Mouse (Mus musculus) neural tube, postnatal 0 days (tissue): ENCODE results near the gene Hist1h2bh. TPM values are rescaled to one million over a fixed set of nuclear protein-coding genes. Genes with fewer than 3 reads are reported as not detected.

Experiments used
- microRNA-seq: library from miRNA; unstranded; fragments of <30 nt; microRNA quantifications from one replicate; pipeline ENCODE4, GENCODE M21; 2016
- polyA plus RNA-seq: library from polyadenylated mRNA; unstranded; fragments of >200 nt; fragmentation: Nextera tagmentation; extraction: Ambion mirVana; gene quantifications from 2 replicates; pipeline ENCODE4 v1.2.1, GENCODE M21; 2015

Gene Hist1h2bh
- polyA plus RNA-seq, 1 experiment from 2014 or later: 0.09 TPM

Small RNA genes lying within 50 kb of the gene (microRNA-seq; reads per million reads assigned to microRNA genes)
- not detected for gene Gm44297
- not detected for gene Gm44359
- not detected for gene Gm44394
- gene n-TStga1: not detected

Other genes with a start within 250 kb of the Hist1h2bh start
- gene Zfp322a, start 174.2 kb downstream of the Hist1h2bh start, polyA plus RNA-seq: 28.9 and 30.1 TPM in 2 replicates
- 7.2 and 8.3 TPM in 2 replicates for gene Abt1, start 119.5 kb downstream of the Hist1h2bh start, polyA plus RNA-seq
- gene Btn1a1, start 77.5 kb downstream of the Hist1h2bh start, polyA plus RNA-seq: 0.11 and 0.19 TPM in 2 replicates
- 0.09 TPM in 1 of 2 replicates, not detected in the other for gene Btn2a2, start 54.5 kb downstream of the Hist1h2bh start, polyA plus RNA-seq
- gene Hist1h4h, start 12.3 kb downstream of the Hist1h2bh start, polyA plus RNA-seq: 0.92 and 4.6 TPM in 2 replicates
- 1.7 TPM in 1 of 2 replicates, not detected in the other for gene Hist1h2af, start 9.5 kb downstream of the Hist1h2bh start, polyA plus RNA-seq
- gene Hist1h3g, start 8.0 kb downstream of the Hist1h2bh start, polyA plus RNA-seq: 1.3 TPM in 1 of 2 replicates, not detected in the other
- gene Hist1h3f, start 660 bp upstream of the Hist1h2bh start, polyA plus RNA-seq: 0.21 TPM in 1 of 2 replicates, not detected in the other
- gene Hist1h4f, start 8.3 kb upstream of the Hist1h2bh start, polyA plus RNA-seq: not detected in 2 replicates
- gene Hist1h1d, start 9.9 kb upstream of the Hist1h2bh start, polyA plus RNA-seq: 0.09 and 0.13 TPM in 2 replicates
- 1.5 and 2.0 TPM in 2 replicates for gene Hist1h3e, start 19.0 kb upstream of the Hist1h2bh start, polyA plus RNA-seq
- 7.7 and 9.3 TPM in 2 replicates for gene Hist1h2ae, start 27.8 kb upstream of the Hist1h2bh start, polyA plus RNA-seq
- gene Hist1h2bg, start 28.0 kb upstream of the Hist1h2bh start, polyA plus RNA-seq: 1.5 and 3.0 TPM in 2 replicates
- gene Hist1h2bf, start 30.8 kb upstream of the Hist1h2bh start, polyA plus RNA-seq: 0.65 TPM in 1 of 2 replicates, not detected in the other
- not detected in 2 replicates for gene Hist1h2ad, start 31.0 kb upstream of the Hist1h2bh start, polyA plus RNA-seq
- 0.58 and 0.66 TPM in 2 replicates for gene Hist1h3d, start 32.4 kb upstream of the Hist1h2bh start, polyA plus RNA-seq
- 25.2 and 28.2 TPM in 2 replicates for gene Hist1h4d, start 38.2 kb upstream of the Hist1h2bh start, polyA plus RNA-seq
- gene Hist1h2be, start 77.7 kb upstream of the Hist1h2bh start, polyA plus RNA-seq: 0.80 and 0.89 TPM in 2 replicates
- 7.7 and 9.3 TPM in 2 replicates for gene Hist1h1e, start 79.2 kb upstream of the Hist1h2bh start, polyA plus RNA-seq
- 0.19 and 0.41 TPM in 2 replicates for gene Hist1h2ac, start 140.6 kb upstream of the Hist1h2bh start, polyA plus RNA-seq
- gene Hist1h2bc, start 140.8 kb upstream of the Hist1h2bh start, polyA plus RNA-seq: 37.8 and 45.4 TPM in 2 replicates
- gene Hist1h1t, start 152.4 kb upstream of the Hist1h2bh start, polyA plus RNA-seq: not detected in 2 replicates
- 2.4 and 3.7 TPM in 2 replicates for gene Hist1h4c, start 155.1 kb upstream of the Hist1h2bh start, polyA plus RNA-seq
- gene Hfe, start 167.5 kb upstream of the Hist1h2bh start, polyA plus RNA-seq: 6.6 and 7.2 TPM in 2 replicates
- gene Hist1h1c, start 195.4 kb upstream of the Hist1h2bh start, polyA plus RNA-seq: 16.4 and 22.5 TPM in 2 replicates
- not detected in 2 replicates for gene Hist1h3c, start 202.2 kb upstream of the Hist1h2bh start, polyA plus RNA-seq
- 0.62 TPM in 1 of 2 replicates, not detected in the other for gene Hist1h2bb, start 203.3 kb upstream of the Hist1h2bh start, polyA plus RNA-seq
- 2.7 and 4.7 TPM in 2 replicates for gene Hist1h2ab, start 207.7 kb upstream of the Hist1h2bh start, polyA plus RNA-seq
- gene Hist1h3b, start 208.9 kb upstream of the Hist1h2bh start, polyA plus RNA-seq: 0.58 TPM in 1 of 2 replicates, not detected in the other
- gene Hist1h4b, start 213.6 kb upstream of the Hist1h2bh start, polyA plus RNA-seq: 1.2 TPM in 1 of 2 replicates, not detected in the other
- 0.54 TPM in 1 of 2 replicates, not detected in the other for gene Hist1h4a, start 217.8 kb upstream of the Hist1h2bh start, polyA plus RNA-seq
- 0.66 and 0.94 TPM in 2 replicates for gene Hist1h3a, start 219.0 kb upstream of the Hist1h2bh start, polyA plus RNA-seq
- 0.50 and 0.66 TPM in 2 replicates for gene Hist1h1a, start 220.3 kb upstream of the Hist1h2bh start, polyA plus RNA-seq
- not detected in 2 replicates for gene Trim38, start 226.5 kb upstream of the Hist1h2bh start, polyA plus RNA-seq